Mouse (Mus musculus) gonadal fat pad, adult 2 months (tissue): ENCODE data around the gene Ahcyl1. TPM values are rescaled to one million over a fixed set of nuclear protein-coding genes. Genes with fewer than 3 reads are reported as not detected.
"Not testable (repeated sequence)": the region's sequence is repeated elsewhere in the genome, so short reads cannot be mapped to it uniquely, and the experiment has no call there.

ENCODE experiments used
- DNase-seq: peaks from one replicate; pipeline ENCODE4 v3.0.0-alpha.2; 2012; ENCODE audit warnings: low read depth
- polyA plus RNA-seq: library from polyadenylated mRNA; depleted of rRNA; stranded (reverse); fragments of >200 nt; gene quantifications from 2 replicates; pipeline ENCODE4 v1.2.3, GENCODE M21; 2012

Gene Ahcyl1
- polyA plus RNA-seq, 1 experiment = 89.6 TPM

GRCm38 (mm10) chr3:107655491-107655890 is 40.9 kb downstream of the Ahcyl1 start:
- no peak for DNase-seq

GRCm38 (mm10) chr3:107654861-107655260 is 41.5 kb downstream of the Ahcyl1 start:
- no peak for DNase-seq

- DNase-seq = no peak
These were observed 43.4 kb downstream of the Ahcyl1 start for GRCm38 (mm10) chr3:107652968-107653367.

- DNase-seq = not testable (repeated sequence)
These were observed 46.1 kb downstream of the Ahcyl1 start for GRCm38 (mm10) chr3:107650276-107650675.

- DNase-seq = peak; percentile 28
These were observed 49.4 kb downstream of the Ahcyl1 start for GRCm38 (mm10) chr3:107646947-107647346.

- DNase-seq = no peak
These were observed 58.7 kb downstream of the Ahcyl1 start for GRCm38 (mm10) chr3:107637606-107638172.

GRCm38 (mm10) chr3:107636236-107636635 is 60.1 kb downstream of the Ahcyl1 start:
- no peak for DNase-seq

GRCm38 (mm10) chr3:107635836-107636235 is 60.5 kb downstream of the Ahcyl1 start:
- no peak for DNase-seq

GRCm38 (mm10) chr3:107633906-107634305 is 62.5 kb downstream of the Ahcyl1 start:
- no peak for DNase-seq

- DNase-seq = no peak
These were observed 63.6 kb downstream of the Ahcyl1 start for GRCm38 (mm10) chr3:107632786-107633185.

GRCm38 (mm10) chr3:107631523-107631958 is 64.8 kb downstream of the Ahcyl1 start, which contains the start of gene Strip1:
Gene Strip1, minus strand, starts transcription at chr3:107631694.
- DNase-seq = peak; percentile 69

GRCm38 (mm10) chr3:107630682-107631522 is 65.5 kb downstream of the Ahcyl1 start, which contains the start of gene Gm10961:
Gene Gm10961, plus strand, starts transcription at chr3:107631322.
- DNase-seq = peak; percentile 19

GRCm38 (mm10) chr3:107629411-107629810 is 66.9 kb downstream of the Ahcyl1 start:
- DNase-seq = no peak

GRCm38 (mm10) chr3:107628551-107628950 is 67.8 kb downstream of the Ahcyl1 start:
- DNase-seq = no peak

- DNase-seq = no peak
These were observed 68.7 kb downstream of the Ahcyl1 start for GRCm38 (mm10) chr3:107627641-107628040.

GRCm38 (mm10) chr3:107626751-107627150 is 69.6 kb downstream of the Ahcyl1 start:
- no peak for DNase-seq

- no peak for DNase-seq
These were observed 70.8 kb downstream of the Ahcyl1 start for GRCm38 (mm10) chr3:107625536-107625935.

GRCm38 (mm10) chr3:107624424-107624823 is 71.9 kb downstream of the Ahcyl1 start:
- DNase-seq = no peak

- no peak for DNase-seq
These were observed 73.8 kb downstream of the Ahcyl1 start for GRCm38 (mm10) chr3:107622537-107622936.

- DNase-seq = no peak
These were observed 74.9 kb downstream of the Ahcyl1 start for GRCm38 (mm10) chr3:107621286-107622075.

- no peak for DNase-seq
These were observed 76.4 kb downstream of the Ahcyl1 start for GRCm38 (mm10) chr3:107619911-107620310.

- no peak for DNase-seq
These were observed 78.6 kb downstream of the Ahcyl1 start for GRCm38 (mm10) chr3:107617800-107618199.
